Mouse (Mus musculus): ENCODE measurements around the gene Lpp.
A peak's percentile ranks its signal among the peaks of the same experiment; 100 is the strongest.

Gene Lpp

GRCm38 (mm10) chr16:24434531-24435114 lies 41.3 kb downstream of the Lpp start:
- DNase-seq (ENCODE audit: low read depth, low spot score): no peak

DNA sequence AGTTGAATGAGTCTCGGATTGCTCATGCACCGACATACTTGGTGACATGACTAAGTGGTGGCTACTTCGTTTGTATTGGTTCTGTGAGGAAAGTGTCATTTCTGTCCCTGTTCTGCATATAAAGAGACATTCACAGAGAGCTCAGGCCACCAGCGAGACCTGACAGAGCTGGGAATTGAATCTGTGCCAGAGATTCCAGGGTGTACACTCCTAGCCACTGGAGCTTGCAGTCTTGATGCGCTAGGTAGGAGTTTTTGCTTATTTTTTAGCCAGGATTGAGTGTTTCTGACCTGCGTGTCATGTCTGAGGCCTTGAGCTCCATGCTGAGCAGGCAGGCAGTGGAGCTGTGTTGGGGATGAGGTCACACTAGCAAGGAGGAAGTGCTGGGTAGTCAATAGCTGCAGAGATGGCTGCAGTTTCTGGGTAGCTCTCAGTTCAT lies 41.8 kb downstream of the Lpp start:
- no peak for DNase-seq (ENCODE audit: low read depth, low spot score)

DNA sequence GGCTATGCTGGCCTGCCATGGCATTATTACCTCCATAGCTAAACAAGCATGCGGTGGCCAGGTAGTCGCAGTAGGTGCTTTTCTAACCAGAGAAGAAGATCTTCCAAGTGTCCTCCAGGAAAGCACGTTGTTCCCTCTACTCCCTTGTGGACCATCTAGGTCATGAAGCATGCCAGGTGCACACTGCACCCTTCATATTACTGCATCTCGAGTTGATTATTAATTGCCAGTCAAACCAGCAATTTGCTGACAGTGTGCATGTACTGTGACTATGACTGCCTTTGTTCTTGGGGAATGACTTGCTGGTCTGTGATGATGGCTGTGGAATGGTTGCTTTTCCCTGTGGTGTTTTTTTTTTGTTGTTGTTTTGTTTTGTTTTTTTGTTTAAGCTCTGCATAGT lies 45.1 kb downstream of the Lpp start:
- no peak for DNase-seq (ENCODE audit: low read depth, low spot score)

GRCm38 (mm10) chr16:24441338-24441737 lies 48.0 kb downstream of the Lpp start:
- DNase-seq (ENCODE audit: low read depth, low spot score): no peak

DNA sequence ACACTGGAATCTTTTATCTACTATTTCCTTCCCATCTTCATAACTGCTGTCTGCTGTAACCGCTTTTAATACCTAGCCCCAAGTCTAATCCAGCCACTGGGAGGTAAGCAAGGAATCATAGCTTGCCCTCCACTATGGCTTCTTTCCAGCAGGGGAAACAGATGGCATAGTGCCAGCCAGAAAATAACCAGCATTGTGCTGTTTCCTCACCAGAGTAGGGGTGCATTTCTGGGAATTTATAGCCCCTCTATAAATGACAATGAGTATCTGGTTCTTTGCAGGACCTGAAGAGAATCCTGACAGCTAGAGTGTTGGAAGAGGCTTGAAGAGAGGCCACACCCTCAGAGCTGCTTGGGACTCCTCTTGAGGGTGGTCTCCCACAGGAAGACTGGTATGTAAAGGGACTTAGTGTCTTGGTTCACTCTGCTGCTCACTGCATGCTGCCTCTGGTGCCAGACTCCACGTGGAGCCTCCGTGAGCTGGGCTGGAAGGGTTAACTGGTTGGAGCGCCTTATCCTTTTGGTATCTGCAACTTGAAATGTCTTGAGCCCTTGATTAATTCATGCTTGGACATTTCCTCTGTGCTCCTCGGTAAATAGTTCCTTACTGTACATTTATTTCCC lies 49.3 kb downstream of the Lpp start:
- DNase-seq (ENCODE audit: low read depth, low spot score): no peak

- peak; percentile 52 for DNase-seq (ENCODE audit: low read depth, low spot score)
Observed at GRCm38 (mm10) chr16:24443123-24443515, 49.8 kb downstream of the Lpp start.

DNA sequence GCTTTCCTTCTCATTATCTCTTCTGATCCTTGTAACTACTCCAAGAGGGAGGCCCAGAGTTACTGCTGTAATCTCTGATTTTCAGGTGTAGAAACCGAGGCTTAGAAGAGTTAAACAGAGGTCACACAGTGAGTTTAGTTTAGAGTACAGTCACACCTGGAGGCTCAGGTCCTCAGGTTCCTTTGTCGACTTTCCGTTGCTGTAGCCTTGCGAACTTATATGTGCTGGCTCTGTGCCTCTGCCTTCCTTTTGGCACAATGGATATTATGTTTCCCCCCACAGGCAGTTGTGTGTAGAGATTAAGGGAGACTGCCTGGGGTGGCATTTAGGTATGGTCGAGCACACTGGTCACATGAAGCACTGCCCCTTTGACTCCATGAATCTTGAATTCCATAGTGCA lies 50.2 kb downstream of the Lpp start:
- no peak for DNase-seq (ENCODE audit: low read depth, low spot score)

- no peak for DNase-seq (ENCODE audit: low read depth, low spot score)
Observed at GRCm38 (mm10) chr16:24444818-24445217, 51.5 kb downstream of the Lpp start.

- DNase-seq (ENCODE audit: low read depth, low spot score): no peak
Observed at GRCm38 (mm10) chr16:24445473-24445872, 52.2 kb downstream of the Lpp start.

- DNase-seq (ENCODE audit: low read depth, low spot score): no peak
Observed at GRCm38 (mm10) chr16:24446449-24446848, 53.1 kb downstream of the Lpp start.

DNA sequence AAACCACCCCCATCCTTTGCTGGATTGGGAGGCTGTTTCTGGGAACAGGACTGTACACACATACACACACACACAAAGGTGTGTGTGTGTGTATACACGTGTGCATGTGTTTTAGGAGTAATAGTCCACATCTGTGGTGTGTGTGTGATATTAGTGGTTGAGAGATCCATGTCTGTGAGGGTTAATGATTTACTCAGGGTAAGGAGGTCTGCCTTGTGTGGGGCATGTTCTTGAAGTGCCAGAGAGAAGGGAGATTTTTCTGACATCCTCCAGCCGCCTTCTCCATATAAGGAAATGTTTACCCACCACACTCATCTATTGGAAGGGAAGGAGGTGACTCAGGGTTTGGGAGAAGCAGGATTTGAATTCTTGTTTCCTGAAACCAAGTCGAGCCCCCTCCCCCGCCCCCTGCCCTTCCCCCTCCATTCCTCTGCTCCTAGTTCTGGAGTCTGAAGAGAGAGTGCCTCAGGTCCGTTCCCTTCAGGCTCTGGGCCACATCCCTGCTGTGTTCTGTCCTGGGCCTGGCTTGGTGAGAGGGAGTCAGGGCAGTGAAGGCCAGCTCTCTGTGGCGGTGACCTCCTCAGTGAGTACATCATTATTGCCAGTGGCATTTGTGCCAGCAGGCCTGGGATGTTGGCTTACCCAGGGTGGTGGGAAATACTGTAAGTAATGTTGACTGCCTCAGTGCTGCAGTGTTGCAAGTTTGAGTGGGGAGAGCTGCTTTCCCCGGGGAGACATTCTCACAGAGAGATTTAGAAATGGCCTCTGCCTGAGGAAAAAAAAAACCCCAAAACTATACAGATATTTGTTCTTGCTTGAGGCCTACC lies 54.6 kb downstream of the Lpp start:
- peak; percentile 45 for DNase-seq (ENCODE audit: low read depth, low spot score)

GRCm38 (mm10) chr16:24448493-24448845 lies 55.2 kb downstream of the Lpp start:
- no peak for DNase-seq (ENCODE audit: low read depth, low spot score)

- DNase-seq (ENCODE audit: low read depth, low spot score): peak; percentile 52
Observed at GRCm38 (mm10) chr16:24449806-24450205, 56.5 kb downstream of the Lpp start.

GRCm38 (mm10) chr16:24450256-24450655 lies 56.9 kb downstream of the Lpp start:
- no peak for DNase-seq (ENCODE audit: low read depth, low spot score)

- no peak for DNase-seq (ENCODE audit: low read depth, low spot score)
Observed at GRCm38 (mm10) chr16:24451123-24451522, 57.8 kb downstream of the Lpp start.

GRCm38 (mm10) chr16:24453536-24453935 lies 60.2 kb downstream of the Lpp start:
- DNase-seq (ENCODE audit: low read depth, low spot score): no peak

- DNase-seq (ENCODE audit: low read depth, low spot score): no peak
Observed at GRCm38 (mm10) chr16:24454493-24454892, 61.2 kb downstream of the Lpp start.

DNA sequence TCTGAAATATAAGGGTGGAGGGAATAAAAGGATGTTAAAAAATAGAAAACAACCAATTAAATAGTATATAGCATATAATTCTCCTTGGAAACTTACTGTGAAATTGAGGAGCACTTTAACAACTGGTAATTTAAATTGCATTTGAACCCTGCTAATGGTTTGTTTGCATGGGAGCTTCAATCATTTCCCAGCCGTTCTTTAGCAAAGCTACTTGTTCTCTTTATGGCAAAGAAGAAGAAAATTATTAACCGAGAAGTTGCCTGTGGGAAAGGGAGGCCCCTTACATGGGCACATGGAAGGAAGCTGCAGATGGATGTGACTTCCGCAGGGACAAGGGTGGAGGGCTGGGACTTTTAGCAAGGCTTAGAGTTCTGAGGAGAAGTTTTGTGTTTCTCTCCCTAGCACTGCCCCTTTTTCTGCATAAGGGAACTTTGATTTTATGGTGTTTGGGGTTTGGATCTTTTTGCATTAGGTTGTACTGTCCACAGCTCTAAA lies 62.1 kb downstream of the Lpp start:
- DNase-seq (ENCODE audit: low read depth, low spot score): no peak

GRCm38 (mm10) chr16:24463842-24464241 lies 70.5 kb downstream of the Lpp start:
- DNase-seq (ENCODE audit: low read depth, low spot score): no peak

DNA sequence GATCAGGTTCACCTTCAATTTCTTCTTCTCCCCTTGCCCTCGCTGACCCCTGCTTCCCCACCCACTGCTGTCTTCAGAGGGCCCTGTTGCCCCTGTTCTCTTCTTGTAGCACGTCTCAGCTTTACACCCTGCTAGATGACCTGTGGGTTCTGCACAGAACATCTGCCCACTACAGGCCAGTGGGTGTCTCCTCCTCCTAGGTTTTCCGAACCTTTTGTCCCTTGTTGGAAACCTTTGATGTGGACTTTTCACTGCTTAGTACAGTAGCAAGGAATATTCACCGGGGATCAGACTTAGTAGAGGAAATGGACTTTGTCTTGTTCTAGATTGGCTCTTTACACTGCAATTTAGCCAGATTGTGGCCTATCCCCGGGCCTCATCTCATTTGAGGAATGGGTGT lies 71.1 kb downstream of the Lpp start:
- no peak for DNase-seq (ENCODE audit: low read depth, low spot score)

DNA sequence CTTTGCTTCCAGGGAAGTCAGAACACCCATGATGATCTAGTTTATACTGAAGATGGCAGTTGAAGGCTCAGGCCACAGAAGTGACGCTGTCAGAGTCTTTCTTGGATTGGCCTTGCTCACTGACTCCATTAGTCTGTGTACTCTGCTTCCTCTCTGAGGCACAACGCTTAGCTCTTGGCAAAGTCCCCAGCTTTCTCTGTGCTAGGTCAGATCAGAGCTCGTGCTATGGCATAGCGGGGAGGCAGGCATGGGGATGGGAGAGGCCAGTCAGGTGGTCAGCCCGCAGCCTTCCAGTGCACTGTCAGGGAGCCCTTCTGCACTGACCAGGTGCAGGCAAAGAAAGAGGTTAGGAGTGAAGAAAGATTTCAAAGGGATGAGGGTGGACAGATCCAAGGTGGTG lies 72.3 kb downstream of the Lpp start:
- DNase-seq (ENCODE audit: low read depth, low spot score): no peak

DNA sequence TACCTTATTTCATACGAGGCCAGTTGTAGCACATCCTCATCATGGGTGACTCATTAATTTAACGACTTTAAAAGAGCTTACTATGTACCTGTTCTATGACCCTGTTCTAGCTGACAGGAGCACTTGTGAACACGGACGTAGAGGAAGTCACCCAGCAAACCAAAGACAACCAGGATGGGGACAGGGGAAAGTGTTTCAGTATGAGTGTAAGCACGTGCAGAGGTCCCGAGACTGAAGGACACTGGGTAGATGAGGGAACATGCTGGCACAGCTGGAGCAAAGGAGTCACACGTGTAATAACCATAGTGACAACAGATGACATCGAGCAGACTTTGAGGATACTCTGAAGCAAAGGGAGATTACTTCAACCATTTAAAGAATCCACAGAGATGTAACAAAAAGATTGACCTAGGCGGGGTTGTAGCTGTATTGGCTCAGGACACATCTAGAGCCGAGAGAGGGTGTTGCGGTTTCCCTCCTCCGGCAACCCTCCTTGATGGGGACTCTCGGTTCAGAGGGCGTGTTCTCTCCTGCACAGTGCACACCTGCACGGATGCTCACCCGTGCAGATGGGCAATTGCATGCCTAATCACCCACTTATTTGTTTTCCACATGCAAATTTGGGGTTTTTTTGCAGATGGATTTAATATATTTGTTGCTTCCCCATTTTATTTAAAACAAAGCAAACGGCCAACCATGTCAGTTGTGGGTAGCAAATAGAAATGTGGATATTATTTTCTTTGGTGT lies 74.4 kb downstream of the Lpp start:
- DNase-seq (ENCODE audit: low read depth, low spot score): no peak

Data from ES-CJ7 (cell line).